Mouse (Mus musculus) embryonic facial prominence, embryonic 11.5 days (tissue): ENCODE measurements around the gene Ergic1. TPM values are rescaled to one million over a fixed set of nuclear protein-coding genes. Genes with fewer than 3 reads are reported as not detected.

Experiments
- ATAC-seq: fragments of 200-750 bp; cut with Nextera tagmentation; replicated peaks from 2 replicates; pipeline ENCODE4 v1.8.0; 2017; ENCODE audit warnings: low read depth; ENCODE audit not compliant: insufficient number of reproducible peaks, low FRiP score, low TSS enrichment
- DNase-seq: peaks from one replicate; pipeline ENCODE4 v3.0.0-alpha.2; 2015; ENCODE audit warnings: low spot score
- H3K27ac ChIP-seq: fragments of 300-500 bp; sonication (generic); replicated peaks from 2 replicates; pipeline ENCODE4 v1.5.1; 2014; ENCODE audit warnings: mild to moderate bottlenecking, low read depth, low read length, control low read depth
- H3K27me3 ChIP-seq: fragments of 300-500 bp; sonication (generic); 2 replicates; pipeline ENCODE4 v1.6.1; 2014; ENCODE audit warnings: mild to moderate bottlenecking, low read length, moderate library complexity, mixed read lengths; ENCODE audit not compliant: control insufficient read depth, insufficient read depth
- H3K36me3 ChIP-seq: fragments of 300-500 bp; sonication (generic); replicated peaks from 2 replicates; pipeline ENCODE4 v1.6.1; 2014; ENCODE audit warnings: low read depth, mild to moderate bottlenecking, low read length, moderate library complexity, mixed read lengths; ENCODE audit not compliant: control insufficient read depth, insufficient read depth
- H3K4me1 ChIP-seq: fragments of 300-500 bp; sonication (generic); 2 replicates; pipeline ENCODE4 v1.6.1; 2014; ENCODE audit warnings: low read length, mixed read lengths; ENCODE audit not compliant: control insufficient read depth, insufficient read depth
- H3K4me2 ChIP-seq: fragments of 300-500 bp; sonication (generic); 2 replicates; pipeline ENCODE4 v1.6.1; 2014; ENCODE audit warnings: low read depth, mild to moderate bottlenecking, control low read depth, low read length, moderate library complexity
- H3K4me3 ChIP-seq: fragments of 300-500 bp; sonication (generic); 2 replicates; pipeline ENCODE4 v1.5.1; 2014; ENCODE audit warnings: low read depth, low read length, control low read depth
- H3K9ac ChIP-seq: fragments of 300-500 bp; sonication (generic); replicated peaks from 2 replicates; pipeline ENCODE4 v1.6.1; 2014; ENCODE audit warnings: mild to moderate bottlenecking, control low read depth, low read length
- H3K9me3 ChIP-seq: fragments of 300-500 bp; sonication (generic); replicated peaks from 2 replicates; pipeline ENCODE4 v1.6.1; 2016; ENCODE audit warnings: mild to moderate bottlenecking, low read length, inconsistent platforms, mixed read lengths; ENCODE audit not compliant: control insufficient read depth
- WGBS: fragments of 180-500 bp; shearing (Covaris S2); extraction: QIAGEN DNeasy Blood & Tissue Kit; methylation state at CpG from one replicate; pipeline ENCODE4 v1.1.7; 2014; 5-methylcytosine and 5-hydroxymethylcytosine counted together
- polyA plus RNA-seq: library from polyadenylated mRNA; unstranded; fragments of >200 nt; fragmentation: Nextera tagmentation; extraction: Ambion mirVana; gene quantifications from 2 replicates; pipeline ENCODE4 v1.2.1, GENCODE M21; 2014

Gene Ergic1
- polyA plus RNA-seq, 1 experiment from 2014 or later = 138 TPM

DNA sequence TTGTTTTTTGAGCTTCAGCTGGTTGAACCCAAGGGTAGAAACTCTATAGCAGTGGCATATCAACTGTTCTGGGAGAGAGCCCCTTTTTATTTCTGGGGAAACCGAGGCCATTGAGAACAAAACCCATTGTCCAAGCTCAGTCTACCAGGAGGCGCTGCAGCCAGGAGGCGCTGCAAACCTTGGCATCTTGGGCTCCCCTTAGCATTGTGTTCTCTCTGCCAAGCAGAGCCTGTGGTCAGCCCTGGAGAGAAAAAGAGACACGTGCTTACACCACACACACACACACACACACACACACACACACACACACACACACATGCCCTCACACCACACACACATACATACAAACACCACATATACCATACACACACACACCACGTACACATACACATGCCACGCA lies 59.0 kb downstream of the Ergic1 start:
- Histone ChIP-seq H3K36me3 (no peaks in the 10 kb centered on the region; the same call in 1 of the 2 replicates), H3K9ac (no peak overlapping the region), H3K4me1 (no peaks in the 10 kb centered on the region), H3K27me3 (no peaks in the 10 kb centered on the region), H3K9me3 (no peaks in the 10 kb centered on the region), H3K27ac (no peak overlapping the region), H3K4me3 (no peak overlapping the region), H3K4me2 (no peak overlapping the region)
- WGBS = 90% methylated on average over 6 of the region's 6 CpGs
- DNase-seq (no peak), ATAC-seq (no peak)

DNA sequence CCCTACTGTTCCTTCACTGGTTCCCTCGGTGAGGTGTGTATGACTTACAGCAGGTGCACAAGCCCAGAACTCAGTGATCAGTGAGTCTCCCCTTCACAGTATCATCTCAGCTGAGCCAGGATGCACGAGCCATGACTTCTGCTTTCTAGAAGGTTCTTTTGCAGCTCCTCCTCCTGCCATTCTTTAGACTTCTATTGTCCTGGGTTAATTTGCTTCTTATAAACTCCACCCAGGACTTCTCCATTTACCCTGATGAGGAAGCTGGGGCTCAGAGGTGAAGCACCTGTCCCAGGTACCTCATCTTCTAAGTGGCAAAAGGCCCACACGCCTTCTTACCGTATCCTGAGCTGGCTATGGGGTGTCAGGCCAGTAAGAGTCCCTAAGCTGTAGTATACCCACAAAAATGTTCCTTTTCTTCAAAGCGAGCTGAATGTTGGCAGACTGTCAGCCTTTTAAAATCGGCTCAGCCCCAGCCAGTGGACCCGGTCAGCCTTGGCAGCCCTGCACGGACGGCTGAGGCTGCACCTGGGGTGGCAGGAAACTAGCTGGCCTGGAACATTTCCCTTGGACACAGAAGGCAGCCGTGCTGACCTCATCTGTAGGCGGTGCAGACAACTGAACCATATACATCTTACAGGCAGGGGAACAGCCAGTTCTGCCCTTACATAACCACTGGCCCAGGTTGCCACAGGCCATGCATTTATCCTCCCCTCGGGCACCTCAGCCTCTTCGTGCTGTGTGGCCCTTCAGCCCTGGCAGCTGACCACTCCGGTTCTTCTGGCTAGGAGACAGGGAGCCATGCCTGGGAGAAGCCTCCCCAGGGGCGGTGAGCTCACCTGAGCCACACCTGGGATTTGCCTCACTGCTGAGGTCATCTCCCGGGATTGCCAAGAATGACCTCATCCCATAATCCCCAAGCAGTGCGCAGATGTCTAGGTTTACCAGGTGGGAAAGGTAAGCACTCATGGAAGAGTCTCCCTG lies 59.8 kb downstream of the Ergic1 start:
- 90% methylated on average over 17 of the region's 17 CpGs for WGBS
- Histone ChIP-seq H3K4me3 (no peak overlapping the region), H3K27me3 (no peaks in the 10 kb centered on the region), H3K9ac (no peak overlapping the region), H3K36me3 (no peaks in the 10 kb centered on the region; the same call in 1 of the 2 replicates), H3K9me3 (no peaks in the 10 kb centered on the region), H3K4me1 (no peaks in the 10 kb centered on the region), H3K4me2 (no peak overlapping the region), H3K27ac (no peak overlapping the region)
- ATAC-seq (no peak), DNase-seq (no peak)

DNA sequence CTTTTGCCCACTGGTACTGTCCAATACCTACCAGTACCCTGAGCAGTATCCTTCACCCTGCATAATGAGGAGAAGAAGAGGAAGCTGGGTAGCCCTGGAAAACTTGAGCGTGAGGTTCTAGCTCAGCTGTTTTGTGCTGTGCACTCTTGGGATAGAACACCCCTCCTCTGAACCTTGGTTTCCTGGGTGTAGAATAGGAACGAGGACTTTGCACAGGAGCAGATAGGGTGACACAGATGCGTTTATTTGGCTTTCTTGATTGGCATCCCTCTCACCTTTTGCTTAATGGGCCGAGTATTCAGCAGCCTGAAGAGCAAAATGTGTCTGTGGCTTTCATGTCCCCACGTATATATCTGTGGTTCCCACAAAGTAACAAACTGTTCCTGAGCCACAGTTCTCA lies 60.6 kb downstream of the Ergic1 start:
- DNase-seq (no peak), ATAC-seq (no peak)
- Histone ChIP-seq H3K9ac (no peak overlapping the region), H3K36me3 (no peaks in the 10 kb centered on the region; the same call in 1 of the 2 replicates), H3K4me1 (no peaks in the 10 kb centered on the region), H3K27ac (no peak overlapping the region), H3K9me3 (no peaks in the 10 kb centered on the region), H3K4me3 (no peak overlapping the region), H3K27me3 (no peaks in the 10 kb centered on the region), H3K4me2 (no peak overlapping the region)
- 86% methylated on average over 5 of the region's 5 CpGs for WGBS

DNA sequence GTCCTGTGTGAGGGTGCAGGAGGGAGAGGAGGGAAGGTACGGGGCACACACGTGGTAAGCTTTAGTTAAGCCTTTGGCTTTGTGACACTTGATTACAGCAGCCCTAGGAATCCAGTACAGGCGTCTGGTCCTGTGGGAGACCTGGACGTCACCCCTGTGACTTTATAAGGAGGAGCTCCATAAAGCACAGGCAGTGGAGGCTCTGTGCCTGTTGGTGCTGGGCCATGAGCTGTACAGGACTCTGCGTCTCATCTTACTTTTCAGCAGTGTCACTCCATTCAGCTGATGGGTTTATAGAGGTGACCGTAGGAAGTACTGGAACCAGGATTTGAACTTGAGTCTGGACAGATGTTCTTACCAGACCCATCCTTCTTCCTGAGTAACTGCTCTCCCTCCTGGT lies 62.7 kb downstream of the Ergic1 start:
- 89% methylated on average over 6 of the region's 6 CpGs for WGBS
- H3K4me1 ChIP-seq = no peaks in the 10 kb centered on the region
- no peaks in the 10 kb centered on the region for H3K9me3 ChIP-seq
- ATAC-seq (no peak), DNase-seq (no peak)
- no peak overlapping the region for H3K4me3 ChIP-seq
- H3K27ac ChIP-seq = no peak overlapping the region
- no peak overlapping the region for H3K4me2 ChIP-seq
- no peak overlapping the region for H3K9ac ChIP-seq
- no peaks in the 10 kb centered on the region; the same call in 1 of the 2 replicates for H3K36me3 ChIP-seq
- no peaks in the 10 kb centered on the region for H3K27me3 ChIP-seq

DNA sequence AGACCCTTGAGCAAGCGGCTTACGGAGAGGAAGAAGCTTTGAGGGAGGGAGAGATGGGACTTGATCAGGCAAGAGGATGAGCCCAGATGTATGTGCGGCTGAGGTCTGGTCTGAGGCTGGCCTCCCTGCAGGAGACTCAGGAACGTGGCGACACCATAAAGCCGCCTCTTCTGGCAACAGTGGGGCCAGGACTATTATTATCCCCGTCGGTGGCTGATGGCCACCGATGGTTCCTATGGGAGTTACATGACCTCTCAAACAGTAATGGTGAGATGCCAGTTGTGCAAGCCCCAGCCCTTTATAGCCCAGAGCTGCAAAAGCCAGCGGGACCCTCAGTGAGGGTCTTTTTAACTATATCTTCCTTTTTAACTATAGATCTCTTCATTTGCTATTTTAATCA lies 63.7 kb downstream of the Ergic1 start:
- H3K36me3 ChIP-seq = peaks cover 3% of the 10 kb centered on the region; the same call in 1 of the 2 replicates
- no peak overlapping the region for H3K27ac ChIP-seq
- H3K4me2 ChIP-seq = no peak overlapping the region
- H3K4me1 ChIP-seq = no peaks in the 10 kb centered on the region
- DNase-seq (no peak), ATAC-seq (no peak)
- 91% methylated on average over 10 of the region's 10 CpGs for WGBS
- no peaks in the 10 kb centered on the region for H3K9me3 ChIP-seq
- H3K4me3 ChIP-seq = no peak overlapping the region
- no peak overlapping the region for H3K9ac ChIP-seq
- H3K27me3 ChIP-seq = no peaks in the 10 kb centered on the region

DNA sequence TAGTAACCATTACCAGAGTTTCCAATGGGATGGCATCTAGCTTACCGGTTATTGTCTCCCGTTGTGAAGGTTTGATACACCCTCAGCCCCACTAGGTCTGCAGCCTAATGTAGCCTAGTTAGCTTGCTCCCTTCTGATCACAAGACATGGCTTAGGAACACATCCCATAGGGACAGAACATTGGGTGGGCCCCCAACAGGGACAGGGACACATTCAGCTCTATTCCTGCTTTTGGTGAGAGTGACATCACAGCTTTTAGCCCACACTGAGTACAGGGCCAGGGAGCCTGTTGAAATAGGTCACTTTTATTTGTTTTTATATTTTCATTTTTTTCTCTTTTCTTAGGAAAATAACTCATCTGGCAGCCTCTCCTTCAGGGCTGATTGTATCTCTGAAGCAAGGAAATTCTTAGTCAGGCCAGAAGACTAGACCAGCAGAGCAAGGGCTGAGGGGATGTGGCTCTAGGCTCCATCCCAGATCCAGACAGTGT lies 64.3 kb downstream of the Ergic1 start:
- H3K36me3 ChIP-seq = peaks cover 3% of the 10 kb centered on the region; the same call in 1 of the 2 replicates
- H3K4me2 ChIP-seq = no peak overlapping the region
- ATAC-seq (no peak), DNase-seq (no peak)
- H3K9me3 ChIP-seq = no peaks in the 10 kb centered on the region
- no peaks in the 10 kb centered on the region for H3K4me1 ChIP-seq
- no peak overlapping the region for H3K27ac ChIP-seq
- WGBS = 97% methylated on average over 2 of the region's 2 CpGs
- no peak overlapping the region for H3K9ac ChIP-seq
- no peak overlapping the region for H3K4me3 ChIP-seq
- H3K27me3 ChIP-seq = no peaks in the 10 kb centered on the region

DNA sequence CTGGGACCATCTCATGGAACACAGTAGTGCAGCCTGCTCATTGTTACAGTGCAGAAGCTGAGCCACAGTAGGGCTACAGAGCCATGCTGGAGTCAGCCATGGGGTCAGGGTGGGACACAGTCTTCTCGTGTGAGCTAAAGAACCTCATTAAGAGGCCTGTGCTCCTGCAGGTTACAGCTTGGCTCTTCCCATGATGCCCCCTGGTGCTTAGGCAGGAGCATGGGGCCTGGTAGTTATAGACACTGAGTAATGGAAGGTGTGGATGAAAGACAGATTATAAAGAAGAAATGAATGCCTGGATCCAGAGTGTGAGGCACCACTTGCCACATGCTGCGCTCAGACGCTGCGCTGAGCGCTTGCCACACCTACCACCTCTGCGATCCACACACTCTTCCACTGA lies 67.2 kb downstream of the Ergic1 start:
- ATAC-seq = no peak
- Histone ChIP-seq H3K9ac (no peak overlapping the region), H3K36me3 (peaks cover 3% of the 10 kb centered on the region; the same call in 1 of the 2 replicates), H3K9me3 (no peaks in the 10 kb centered on the region), H3K4me3 (no peak overlapping the region), H3K27ac (no peak overlapping the region), H3K27me3 (no peaks in the 10 kb centered on the region), H3K4me1 (no peaks in the 10 kb centered on the region), H3K4me2 (no peak overlapping the region)
- no peak for DNase-seq
- 91% methylated on average over 6 of the region's 6 CpGs for WGBS

DNA sequence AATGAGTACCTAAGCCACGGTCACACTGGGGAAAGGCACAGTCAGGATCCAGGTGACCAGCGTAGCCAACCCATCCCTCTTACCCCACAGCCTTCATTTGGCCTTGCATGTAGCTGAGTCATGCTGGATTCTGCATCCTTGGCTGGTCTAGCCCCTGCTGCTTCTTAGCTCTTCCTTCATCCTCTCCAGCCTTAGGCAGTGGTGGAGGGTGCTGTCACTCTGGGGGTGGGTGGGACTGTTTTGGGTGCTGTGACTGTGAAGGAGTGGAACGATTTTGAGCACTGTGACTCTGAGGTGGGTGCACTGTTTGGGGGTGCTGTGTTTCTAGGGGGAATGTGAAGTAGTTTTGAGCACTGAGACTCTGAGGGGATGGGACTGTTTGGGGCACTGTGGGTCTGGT lies 67.6 kb downstream of the Ergic1 start:
- Histone ChIP-seq H3K27ac (no peak overlapping the region), H3K27me3 (no peaks in the 10 kb centered on the region), H3K4me1 (no peaks in the 10 kb centered on the region), H3K9me3 (no peaks in the 10 kb centered on the region), H3K9ac (no peak overlapping the region), H3K4me3 (no peak overlapping the region), H3K36me3 (peaks cover 3% of the 10 kb centered on the region; the same call in 1 of the 2 replicates), H3K4me2 (no peak overlapping the region)
- DNase-seq (no peak), ATAC-seq (no peak)
- WGBS = 97% methylated on average over 3 of the region's 3 CpGs
